Mouse (Mus musculus) liver, embryonic 15.5 days (tissue): ENCODE data around the gene Dlgap5. TPM values are rescaled to one million over a fixed set of nuclear protein-coding genes. Genes with fewer than 3 reads are reported as not detected.
A peak's percentile ranks its signal among the peaks of the same experiment; 100 is the strongest.

Experiments
- ATAC-seq: fragments of 200-750 bp; cut with Nextera tagmentation; 2 replicates; pipeline ENCODE4 v1.8.0; 2017; ENCODE audit warnings: moderate number of reproducible peaks, mild to moderate bottlenecking, moderate library complexity; ENCODE audit not compliant: insufficient read depth
- H3K27ac ChIP-seq: fragments of 300-500 bp; sonication (generic); replicated peaks from 2 replicates; pipeline ENCODE4 v1.5.1; 2015; ENCODE audit warnings: mild to moderate bottlenecking, inconsistent platforms
- H3K27me3 ChIP-seq: fragments of 300-500 bp; sonication (generic); 2 replicates; pipeline ENCODE4 v1.6.1; 2015; ENCODE audit warnings: mild to moderate bottlenecking, inconsistent platforms
- H3K36me3 ChIP-seq: fragments of 300-500 bp; sonication (generic); replicated peaks from 2 replicates; pipeline ENCODE4 v1.6.1; 2015; ENCODE audit warnings: moderate library complexity, mild to moderate bottlenecking, inconsistent platforms
- H3K4me1 ChIP-seq: fragments of 300-500 bp; sonication (generic); replicated peaks from 2 replicates; pipeline ENCODE4 v1.6.1; 2015; ENCODE audit warnings: inconsistent platforms
- H3K4me2 ChIP-seq: fragments of 300-500 bp; sonication (generic); 2 replicates; pipeline ENCODE4 v1.6.1; 2015; ENCODE audit warnings: moderate library complexity, mild to moderate bottlenecking, inconsistent platforms
- H3K4me3 ChIP-seq: fragments of 300-500 bp; sonication (generic); replicated peaks from 2 replicates; pipeline ENCODE4 v1.5.1; 2015; ENCODE audit warnings: mild to moderate bottlenecking, inconsistent platforms
- H3K9ac ChIP-seq: fragments of 300-500 bp; sonication (generic); 2 replicates; pipeline ENCODE4 v1.6.1; 2015; ENCODE audit warnings: moderate library complexity, mild to moderate bottlenecking, inconsistent platforms
- H3K9me3 ChIP-seq: fragments of 300-500 bp; sonication (generic); replicated peaks from 2 replicates; pipeline ENCODE4 v1.6.1; 2016; ENCODE audit warnings: inconsistent platforms
- WGBS: fragments of 180-500 bp; shearing (Covaris S2); methylation state at CpG from one replicate; pipeline ENCODE4 v1.1.7; 2015; ENCODE audit warnings: mixed read lengths; ENCODE audit not compliant: insufficient replicate concordance; 5-methylcytosine and 5-hydroxymethylcytosine counted together
- polyA plus RNA-seq: library from polyadenylated mRNA; unstranded; fragments of >200 nt; fragmentation: Nextera tagmentation; extraction: Ambion mirVana; gene quantifications from 2 replicates; pipeline ENCODE4 v1.2.1, GENCODE M21; 2015

Dlgap5 gene
- polyA plus RNA-seq, 1 experiment from 2014 or later = 51.3 TPM

DNA sequence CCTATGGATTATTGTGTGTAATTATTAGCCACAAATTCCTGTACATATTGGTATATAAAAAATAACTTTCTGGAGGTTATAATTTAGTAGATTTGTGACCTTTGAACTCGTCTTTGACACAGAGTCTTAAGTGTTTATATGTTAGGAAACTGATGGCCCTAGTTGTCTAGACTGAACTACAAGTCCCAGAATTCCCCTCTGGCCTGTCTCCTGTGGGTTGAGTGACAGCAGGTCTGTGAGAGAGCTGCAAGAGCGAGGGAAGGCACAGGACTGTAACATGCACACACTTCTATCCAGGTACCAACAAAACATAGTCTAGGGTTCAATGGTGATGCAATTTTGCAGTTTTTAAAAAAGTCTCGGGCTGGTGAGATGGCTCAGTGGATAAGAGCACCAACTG, 20.7 kb upstream of the Dlgap5 start:
- 39% methylated on average over 3 of the region's 3 CpGs for WGBS

DNA sequence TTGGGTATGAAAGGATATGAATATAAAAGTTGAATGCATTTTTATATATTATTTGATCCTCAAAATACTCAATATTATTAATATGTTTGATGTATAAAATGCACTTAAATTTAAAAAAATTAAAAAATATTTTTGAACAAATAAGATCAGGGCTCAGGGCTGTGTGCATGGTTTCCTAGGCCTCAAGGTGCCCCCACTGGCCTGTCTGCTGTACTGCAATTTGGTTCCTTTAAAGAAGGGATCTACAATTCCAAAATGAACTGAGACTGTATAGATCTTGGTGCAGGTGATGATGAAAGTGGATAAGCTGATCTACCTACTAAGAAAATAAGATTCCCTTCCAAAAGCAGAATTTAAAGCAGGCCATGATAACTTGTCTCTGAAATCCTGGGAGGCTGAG, 14.8 kb upstream of the Dlgap5 start:
- Histone ChIP-seq H3K27me3 (no peaks in the 10 kb centered on the region), H3K4me2 (no peak overlapping the region), H3K4me1 (no peaks in the 10 kb centered on the region), H3K4me3 (no peak overlapping the region), H3K27ac (no peak overlapping the region), H3K9ac (no peak overlapping the region), H3K9me3 (no peaks in the 10 kb centered on the region), H3K36me3 (no peaks in the 10 kb centered on the region)
- ATAC-seq = no peak

More for the DNA sequence above, 20.7 kb upstream of the Dlgap5 start:
- H3K36me3 ChIP-seq = no peaks in the 10 kb centered on the region
- no peak overlapping the region for H3K4me2 ChIP-seq
- H3K9me3 ChIP-seq = no peaks in the 10 kb centered on the region
- ATAC-seq = no peak
- no peak overlapping the region for H3K27ac ChIP-seq
- H3K27me3 ChIP-seq = no peaks in the 10 kb centered on the region
- no peak overlapping the region for H3K4me3 ChIP-seq
- no peak overlapping the region for H3K9ac ChIP-seq
- no peaks in the 10 kb centered on the region for H3K4me1 ChIP-seq

DNA sequence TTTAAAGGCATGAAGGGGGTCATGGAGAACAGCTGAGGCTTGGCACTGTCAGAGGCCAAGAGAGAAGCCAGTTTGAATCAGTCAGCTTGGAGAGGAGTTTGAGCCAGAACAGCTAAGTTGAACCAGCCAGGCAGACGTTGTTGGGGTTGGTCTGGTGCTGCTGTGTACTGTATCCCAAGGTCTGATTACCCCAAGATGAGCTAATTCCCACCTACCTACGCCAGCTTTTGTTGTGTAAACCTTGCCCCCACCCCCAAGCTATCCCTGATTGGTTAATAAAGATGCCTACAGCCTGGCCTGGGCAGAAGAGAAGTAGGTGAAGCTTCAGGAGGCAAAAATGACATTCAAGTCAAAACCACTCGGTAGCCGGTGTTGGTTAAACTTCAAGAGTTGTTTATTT, 4.3 kb upstream of the Dlgap5 start:
- Histone ChIP-seq H3K4me2 (no peak overlapping the region), H3K9me3 (no peaks in the 10 kb centered on the region), H3K9ac (no peak overlapping the region), H3K27ac (no peak overlapping the region), H3K4me3 (no peak overlapping the region), H3K4me1 (peaks cover 14% of the 10 kb centered on the region), H3K36me3 (no peaks in the 10 kb centered on the region), H3K27me3 (no peaks in the 10 kb centered on the region)
- no peak for ATAC-seq
- 61% methylated on average over 4 of the region's 4 CpGs for WGBS

DNA sequence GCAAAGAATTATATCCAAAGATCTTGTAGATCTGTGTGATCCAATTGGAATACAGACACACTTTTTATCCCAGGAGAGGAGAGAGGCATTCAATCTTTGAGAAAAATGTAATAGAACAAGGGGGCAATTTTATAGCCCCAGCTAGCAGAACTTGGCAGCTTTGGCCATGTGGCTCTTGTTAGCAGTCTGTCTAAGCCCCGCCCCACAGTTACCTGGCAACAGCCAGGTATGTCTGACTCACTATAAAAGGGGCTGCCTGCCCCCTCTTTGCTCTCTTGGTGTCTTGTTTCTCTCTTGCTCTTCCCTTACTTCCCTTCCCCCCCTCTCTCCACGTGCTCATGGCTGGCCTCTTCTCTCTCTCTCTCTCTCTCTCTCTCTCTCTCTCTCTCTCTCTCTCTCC, 3.4 kb upstream of the Dlgap5 start:
- no peak overlapping the region for H3K27ac ChIP-seq
- no peaks in the 10 kb centered on the region for H3K27me3 ChIP-seq
- no peak overlapping the region for H3K4me2 ChIP-seq
- 32% methylated on average over 2 of the region's 2 CpGs for WGBS
- H3K4me3 ChIP-seq = no peak overlapping the region
- no peak overlapping the region for H3K9ac ChIP-seq
- ATAC-seq = no peak
- peaks cover 3% of the 10 kb centered on the region; the same call in 1 of the 2 replicates for H3K36me3 ChIP-seq
- H3K9me3 ChIP-seq = no peaks in the 10 kb centered on the region
- H3K4me1 ChIP-seq = peaks cover 23% of the 10 kb centered on the region

DNA sequence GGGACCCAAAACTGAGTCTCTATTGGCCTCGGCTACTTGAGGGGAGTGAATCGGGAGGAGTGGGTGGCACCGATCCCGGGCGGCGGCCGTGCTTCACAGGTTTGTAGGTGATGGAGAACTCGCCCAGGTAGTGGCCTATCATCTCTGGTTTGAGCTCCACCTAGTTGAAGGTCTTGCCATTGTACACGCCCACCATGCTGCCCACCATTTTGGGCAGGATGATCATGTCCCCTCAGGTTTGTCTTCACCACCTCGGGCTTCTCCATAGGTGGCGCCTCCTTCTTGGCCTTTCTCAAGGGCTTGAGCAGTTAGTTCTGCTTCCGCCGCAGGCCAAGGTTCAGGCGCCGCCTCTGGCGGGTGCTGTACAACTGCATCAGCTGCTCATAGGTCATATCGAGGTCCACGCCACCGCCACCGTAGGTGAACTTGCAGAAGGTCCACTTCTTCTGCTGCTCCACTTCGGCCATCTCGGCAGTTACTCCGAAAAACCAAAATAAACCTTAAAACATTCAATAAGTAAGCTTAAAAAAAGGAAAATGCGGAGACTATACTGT, 1.6 kb upstream of the Dlgap5 start:
- Histone ChIP-seq H3K4me3 (no peak overlapping the region), H3K9ac (no peak overlapping the region), H3K27me3 (no peaks in the 10 kb centered on the region), H3K4me1 (peaks cover 35% of the 10 kb centered on the region), H3K4me2 (no peak overlapping the region), H3K27ac (0 out of 2 replicates have a peak overlapping the region, but pooled peaks have one; percentile 84), H3K9me3 (no peaks in the 10 kb centered on the region), H3K36me3 (peaks cover 22% of the 10 kb centered on the region)
- no peak for ATAC-seq
- WGBS = 85% methylated on average over 24 of the region's 24 CpGs

DNA sequence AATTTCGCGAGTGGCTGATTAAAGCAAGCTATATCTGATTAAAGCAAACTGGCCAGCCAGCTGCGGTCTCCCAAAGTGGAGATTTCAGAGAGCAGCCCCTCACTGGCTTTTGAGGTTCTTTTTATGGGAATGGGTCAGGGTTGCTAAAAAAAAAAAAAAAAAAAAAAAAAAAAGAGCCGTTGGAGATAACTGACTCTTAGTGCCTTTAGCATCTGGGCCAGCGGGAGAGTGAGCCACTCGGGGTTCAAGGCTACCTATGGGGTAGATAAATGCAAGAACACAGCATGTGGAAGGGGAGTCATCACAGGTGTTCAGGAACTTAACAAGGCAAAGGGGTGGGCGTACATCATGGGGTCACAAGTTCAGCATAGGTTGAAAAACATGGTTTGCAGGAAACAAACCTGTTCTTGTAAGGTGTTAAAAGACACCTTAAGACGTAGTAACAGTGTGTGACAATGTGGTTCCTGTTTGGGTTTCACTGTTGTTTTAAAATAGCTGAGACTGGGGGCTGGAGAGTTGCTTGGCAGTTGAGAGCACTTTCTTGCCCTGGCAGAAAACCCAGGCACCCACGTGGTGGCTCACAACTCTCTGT, 923 bp upstream of the Dlgap5 start:
- ATAC-seq = no peak
- 67% methylated on average over 9 of the region's 9 CpGs for WGBS
- H3K9ac ChIP-seq = peak overlapping the region; percentile 67; the same call in 1 of the 2 replicates

DNA sequence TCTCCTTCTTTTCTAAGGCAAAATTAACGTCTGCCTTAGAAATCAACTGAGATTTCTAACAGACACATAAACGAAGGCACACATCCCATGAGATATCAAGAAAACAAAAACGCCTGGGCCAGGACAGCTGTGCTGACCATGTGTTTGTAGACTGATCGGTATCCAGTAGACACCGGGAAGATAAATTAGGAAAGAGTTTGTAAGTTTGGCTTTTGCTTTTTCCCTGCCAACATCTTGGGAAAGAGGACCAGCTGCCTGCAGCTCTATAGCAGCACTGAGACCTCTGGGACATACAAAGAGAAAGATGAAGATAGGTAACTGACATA, 422 bp upstream of the Dlgap5 start:
- WGBS = 32% methylated on average over 5 of the region's 5 CpGs
- Histone ChIP-seq H3K9ac (peak overlapping the region; percentile 67), H3K36me3 (peaks cover 33% of the 10 kb centered on the region), H3K4me3 (peak overlapping the region; percentile 70), H3K4me1 (peaks cover 35% of the 10 kb centered on the region), H3K27ac (peak overlapping the region; percentile 84), H3K9me3 (no peaks in the 10 kb centered on the region), H3K27me3 (no peaks in the 10 kb centered on the region), H3K4me2 (peak overlapping the region; percentile 82)
- ATAC-seq = no peak

More for the DNA sequence above, 923 bp upstream of the Dlgap5 start:
- no peaks in the 10 kb centered on the region for H3K9me3 ChIP-seq
- H3K4me2 ChIP-seq = peak overlapping the region; percentile 82
- H3K27ac ChIP-seq = peak overlapping the region; percentile 84
- peak overlapping the region; percentile 70 for H3K4me3 ChIP-seq
- peaks cover 35% of the 10 kb centered on the region for H3K4me1 ChIP-seq
- no peaks in the 10 kb centered on the region for H3K27me3 ChIP-seq
- peaks cover 28% of the 10 kb centered on the region for H3K36me3 ChIP-seq

DNA sequence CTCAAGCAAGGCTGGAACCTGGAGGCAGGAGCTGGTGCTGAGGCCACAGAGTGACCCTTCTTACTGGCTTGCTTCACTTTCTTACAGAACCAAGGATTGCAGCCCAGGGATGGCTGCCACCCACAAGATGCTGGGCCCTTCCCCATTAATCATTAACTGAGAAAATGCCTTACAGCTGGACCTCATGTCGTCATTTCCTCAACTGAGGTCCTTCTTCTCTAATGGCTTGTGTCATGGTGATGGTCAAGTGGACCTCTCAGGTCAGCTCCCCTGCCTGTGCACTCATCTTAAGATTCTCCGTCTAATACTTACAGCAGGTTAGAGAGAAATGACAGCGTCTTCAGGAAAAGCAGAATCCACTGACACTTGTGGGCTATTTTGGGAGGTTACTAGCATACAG, 861 bp downstream of the Dlgap5 start:
- no peak for ATAC-seq
- Histone ChIP-seq H3K9me3 (no peaks in the 10 kb centered on the region), H3K9ac (peak overlapping the region; percentile 67), H3K4me3 (peak overlapping the region; percentile 70), H3K4me1 (peaks cover 35% of the 10 kb centered on the region), H3K27ac (peak overlapping the region; percentile 84), H3K27me3 (no peaks in the 10 kb centered on the region), H3K4me2 (peak overlapping the region; percentile 82), H3K36me3 (peaks cover 46% of the 10 kb centered on the region)
- 27% methylated on average over 3 of the region's 3 CpGs for WGBS

DNA sequence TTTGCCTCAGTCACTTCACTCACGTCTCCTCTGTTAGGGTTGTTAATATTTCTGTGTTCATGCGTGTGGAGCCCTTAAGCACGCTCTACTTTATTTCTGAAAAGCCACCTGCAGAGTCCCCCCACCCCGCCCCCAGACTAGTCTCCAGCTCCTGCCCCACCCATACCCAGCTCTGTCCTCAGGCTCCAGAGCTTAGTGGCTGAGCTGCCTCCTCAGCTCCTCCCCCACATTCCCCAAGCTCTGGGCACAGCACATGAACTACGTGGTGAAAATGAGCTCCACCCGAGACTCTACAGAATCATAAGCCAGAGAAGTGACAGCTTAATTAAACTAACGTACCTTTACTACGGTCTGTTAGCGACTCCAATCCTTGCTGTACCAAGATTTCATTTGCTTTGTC, 12.2 kb downstream of the Dlgap5 start:
- Histone ChIP-seq H3K4me1 (0 out of 2 replicates have a peak, but pooled peaks cover 5% of the 10 kb centered on the region), H3K9ac (no peak overlapping the region), H3K27me3 (no peaks in the 10 kb centered on the region), H3K27ac (no peak overlapping the region), H3K9me3 (no peaks in the 10 kb centered on the region), H3K36me3 (peaks cover 100% of the 10 kb centered on the region), H3K4me2 (no peak overlapping the region), H3K4me3 (no peak overlapping the region)
- WGBS = 82% methylated on average over 9 of the region's 9 CpGs
- ATAC-seq = no peak

DNA sequence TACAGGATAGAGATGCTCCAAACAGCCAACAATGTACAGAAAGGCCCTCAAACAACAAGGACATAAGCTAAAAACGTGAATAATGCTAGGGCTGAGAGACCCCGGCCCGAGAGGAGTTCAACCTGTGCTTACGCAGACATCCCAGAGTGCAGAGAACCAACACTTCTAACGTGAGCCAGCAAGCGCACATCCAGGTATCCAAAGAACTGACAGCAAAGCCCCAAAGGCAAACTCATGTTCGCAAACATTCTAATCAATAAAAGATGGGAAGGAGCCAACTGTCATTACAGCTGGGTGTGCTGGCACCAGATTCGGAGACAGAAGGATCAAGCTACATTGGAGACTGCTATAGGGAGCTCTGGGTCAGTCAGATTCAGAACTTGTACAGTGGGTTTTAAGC, 15.5 kb downstream of the Dlgap5 start:
- Histone ChIP-seq H3K4me2 (no peak overlapping the region), H3K36me3 (peaks cover 100% of the 10 kb centered on the region), H3K27ac (no peak overlapping the region), H3K27me3 (no peaks in the 10 kb centered on the region), H3K9ac (no peak overlapping the region), H3K9me3 (no peaks in the 10 kb centered on the region), H3K4me3 (no peak overlapping the region), H3K4me1 (0 out of 2 replicates have a peak, but pooled peaks cover 5% of the 10 kb centered on the region)
- 80% methylated on average over 8 of the region's 8 CpGs for WGBS
- no peak for ATAC-seq

DNA sequence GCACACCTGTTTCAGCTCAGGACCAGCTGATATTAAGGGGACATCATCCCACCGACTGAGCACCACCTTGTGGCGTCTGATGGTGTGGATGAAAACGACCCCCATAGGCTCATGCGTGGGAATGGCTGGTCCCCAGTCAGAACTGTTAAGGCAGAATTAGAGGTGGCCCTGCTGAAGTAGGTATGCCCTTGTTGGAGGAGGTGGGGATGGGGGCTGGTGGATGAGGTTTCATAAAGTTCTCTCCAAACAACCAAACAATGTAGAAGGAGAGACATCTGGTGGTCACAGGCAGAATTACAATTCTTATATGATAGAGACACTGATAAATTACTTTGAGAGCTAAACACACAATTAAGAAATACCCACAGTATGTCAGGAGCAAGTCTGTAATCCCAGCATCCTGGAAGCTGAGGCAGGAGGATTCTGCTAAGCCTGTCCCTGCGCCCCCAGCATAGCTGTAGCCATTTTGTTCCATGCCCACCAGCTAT, 22.0 kb downstream of the Dlgap5 start:
- H3K4me2 ChIP-seq = no peak overlapping the region
- H3K27me3 ChIP-seq = no peaks in the 10 kb centered on the region
- H3K4me3 ChIP-seq = no peak overlapping the region
- no peak overlapping the region for H3K27ac ChIP-seq
- H3K9ac ChIP-seq = no peak overlapping the region
- H3K36me3 ChIP-seq = peaks cover 100% of the 10 kb centered on the region
- no peaks in the 10 kb centered on the region for H3K9me3 ChIP-seq
- no peak for ATAC-seq
- 73% methylated on average over 5 of the region's 5 CpGs for WGBS
- H3K4me1 ChIP-seq = no peaks in the 10 kb centered on the region
